Mouse (Mus musculus) myocyte (in vitro differentiated cells): ENCODE data around the gene Scn4a. TPM values are rescaled to one million over a fixed set of nuclear protein-coding genes. Genes with fewer than 3 reads are reported as not detected.

ENCODE experiments used
- H3K27me3 ChIP-seq: one replicate; pipeline ENCODE4 v1.6.1; 2011; ENCODE audit not compliant: control insufficient read depth, insufficient read depth, insufficient read length
- H3K36me3 ChIP-seq: one replicate; pipeline ENCODE4 v1.6.1; 2011; ENCODE audit not compliant: control insufficient read depth, insufficient read depth
- H3K4me2 ChIP-seq: one replicate; pipeline ENCODE4 v1.6.1; 2011; ENCODE audit warnings: low read depth, control low read depth
- H3K4me3 ChIP-seq: one replicate; pipeline ENCODE4 v1.5.1; 2011; ENCODE audit warnings: mild to moderate bottlenecking, control low read depth, moderate library complexity
- H3K79me2 ChIP-seq: one replicate; pipeline ENCODE4 v1.6.1; 2011; ENCODE audit not compliant: control insufficient read depth, insufficient read depth
- H3ac ChIP-seq: one replicate; pipeline ENCODE4 v1.6.1; 2011; ENCODE audit not compliant: control insufficient read depth, insufficient read length
- CEBPB ChIP-seq: IDR thresholded peaks from 2 replicates; pipeline ENCODE4 v1.6.1; 2011; ENCODE audit warnings: mild to moderate bottlenecking, moderate library complexity; ENCODE audit not compliant: poor library complexity, insufficient read depth, severe bottlenecking
- E2F4 ChIP-seq: IDR thresholded peaks from one replicate; pipeline ENCODE4 v1.6.1; 2011; ENCODE audit warnings: mild to moderate bottlenecking, control low read depth, moderate library complexity; ENCODE audit not compliant: insufficient read depth
- MAX ChIP-seq: IDR thresholded peaks from one replicate; pipeline ENCODE4 v1.6.1; 2011; ENCODE audit warnings: low read depth, mild to moderate bottlenecking, control low read depth
- MYOD1 ChIP-seq, 3 experiments: IDR thresholded peaks; one replicate each; pipeline ENCODE4 v1.6.1; 2011; ENCODE audit warnings: control low read depth in 2 of 3, low read depth in 2 of 3, mild to moderate bottlenecking in 2 of 3, moderate library complexity in 1 of 3; ENCODE audit not compliant: insufficient read length in 2 of 3, control insufficient read depth in 1 of 3
- MYOG ChIP-seq, 3 experiments: IDR thresholded peaks; one replicate each; pipeline ENCODE4 v1.6.1; 2011; ENCODE audit warnings: control low read depth in 2 of 3, low read depth in 2 of 3, mild to moderate bottlenecking in 2 of 3; ENCODE audit not compliant: insufficient read length in 2 of 3, control insufficient read depth in 1 of 3, insufficient read depth in 1 of 3
- POLR2A ChIP-seq: IDR thresholded peaks from one replicate; pipeline ENCODE4 v1.6.1; 2011; ENCODE audit warnings: low read depth, mild to moderate bottlenecking, control low read depth, moderate library complexity; ENCODE audit not compliant: insufficient read length
- POLR2AphosphoS2 ChIP-seq: IDR thresholded peaks from one replicate; pipeline ENCODE4 v1.6.1; 2011; ENCODE audit warnings: low read depth, control low read depth; ENCODE audit not compliant: insufficient read length
- REST ChIP-seq: IDR thresholded peaks from one replicate; pipeline ENCODE4 v1.6.1; 2011; ENCODE audit warnings: mild to moderate bottlenecking, control low read depth, moderate library complexity; ENCODE audit not compliant: insufficient read depth, insufficient read length
- SRF ChIP-seq: IDR thresholded peaks from one replicate; pipeline ENCODE4 v1.6.1; 2011; ENCODE audit warnings: low read depth; ENCODE audit not compliant: control insufficient read depth, insufficient read length
- TCF12 ChIP-seq: IDR thresholded peaks from one replicate; pipeline ENCODE4 v1.6.1; 2011; ENCODE audit warnings: mild to moderate bottlenecking, control low read depth; ENCODE audit not compliant: poor library complexity, insufficient read depth, severe bottlenecking
- TCF3 ChIP-seq: IDR thresholded peaks from one replicate; pipeline ENCODE4 v1.6.1; 2011; ENCODE audit warnings: low read depth, control low read depth; ENCODE audit not compliant: insufficient read length
- USF1 ChIP-seq: IDR thresholded peaks from one replicate; pipeline ENCODE4 v1.6.1; 2011; ENCODE audit warnings: low read depth, mild to moderate bottlenecking, control low read depth, moderate library complexity
- polyA plus RNA-seq: library from polyadenylated mRNA; unstranded; fragments of >200 nt; fragmentation: generic; extraction: Trizol; gene quantifications from one replicate; pipeline ENCODE4 v1.2.1, GENCODE M21; 2012; ENCODE audit warnings: missing spikeins

The Scn4a gene
- polyA plus RNA-seq, 1 experiment, result 15.3 TPM

DNA sequence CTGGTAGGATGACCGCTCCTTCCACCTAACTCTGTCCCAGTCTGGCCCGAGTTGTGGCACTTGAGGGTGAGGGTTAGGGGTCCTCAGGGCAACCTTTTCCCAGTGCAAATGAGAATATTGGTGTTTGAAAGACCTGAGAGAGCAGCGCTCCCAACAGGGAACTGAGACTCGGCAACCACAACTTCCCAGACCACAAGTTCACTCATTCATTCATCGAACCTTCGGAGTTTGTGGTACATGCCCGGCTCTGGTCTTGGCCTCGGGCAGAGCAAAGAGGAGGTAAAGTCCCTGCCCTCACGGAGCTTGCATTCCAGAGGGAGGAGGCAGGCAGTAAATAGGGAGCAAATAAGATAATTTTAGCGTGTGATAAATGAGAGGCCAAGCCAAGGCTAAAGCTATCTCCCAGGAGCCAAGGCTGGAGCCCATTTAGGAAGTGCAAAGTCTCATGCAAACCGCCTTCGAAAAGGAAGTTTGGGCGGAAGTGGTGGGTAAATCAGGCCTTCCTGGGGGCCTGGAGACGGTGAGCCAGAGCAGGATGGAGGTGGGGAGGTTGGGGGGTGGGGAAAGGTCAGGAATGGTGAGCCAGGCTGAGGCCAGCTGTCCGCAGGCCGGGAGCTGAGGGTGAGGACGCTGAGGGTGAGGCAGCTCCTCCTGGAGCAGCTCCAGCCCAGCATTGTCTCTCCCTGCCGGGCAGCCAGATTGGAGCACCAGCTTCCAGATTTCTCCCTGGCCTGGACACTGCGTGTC, 2.5 kb upstream of the Scn4a start:
- Histone ChIP-seq H3ac (no peak overlapping the region), H3K36me3 (no peaks in the 10 kb centered on the region), H3K4me2 (peak overlapping the region; percentile 51), H3K79me2 (no peaks in the 10 kb centered on the region), H3K27me3 (no peaks in the 10 kb centered on the region), H3K4me3 (no peak overlapping the region)
- TF ChIP-seq SRF, result no peak
- TF ChIP-seq MYOD1 (IDR thresholded peaks at IDR 0.05; ENCODE audit: control insufficient read depth in 1 of 3, insufficient read length in 2 of 3, low read depth in 2 of 3), result peak in 2 of 3 experiments; percentile 76 to 94
- TF ChIP-seq CEBPB, result no peak
- no peak for TF ChIP-seq POLR2AphosphoS2
- TF ChIP-seq MAX, result no peak
- TF ChIP-seq TCF12, result peak; percentile 5
- no peak for TF ChIP-seq REST
- TF ChIP-seq TCF3, result peak; percentile 59
- TF ChIP-seq MYOG (IDR thresholded peaks at IDR 0.05; ENCODE audit: control insufficient read depth in 1 of 3, insufficient read depth in 1 of 3, insufficient read length in 2 of 3, low read depth in 2 of 3), result peak; percentile 23 to 97 (median 93)
- no peak for TF ChIP-seq E2F4
- TF ChIP-seq POLR2A, result no peak
- TF ChIP-seq USF1, result no peak

DNA sequence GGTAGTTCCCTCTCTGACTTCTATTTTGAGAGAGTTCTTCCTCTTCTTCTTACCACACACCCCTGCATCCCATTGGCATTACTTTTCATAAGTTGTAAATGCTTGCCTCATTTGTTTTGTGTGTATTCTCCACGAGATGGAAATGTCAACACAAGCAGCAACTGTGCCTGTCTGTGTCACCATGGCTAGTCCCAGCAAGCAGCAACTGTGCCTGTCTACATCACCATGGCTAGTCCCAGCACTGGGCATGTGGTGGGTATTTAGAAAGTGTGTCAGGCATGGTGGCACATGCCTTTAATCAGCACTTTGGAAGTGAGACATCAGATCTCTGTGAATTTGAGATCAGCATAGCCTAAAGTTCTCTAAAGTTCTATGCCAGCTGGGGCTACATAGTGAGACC, 1.1 kb upstream of the Scn4a start:
- no peak overlapping the region for H3K4me3 ChIP-seq
- H3ac ChIP-seq, result no peak overlapping the region
- peak overlapping the region; percentile 3 for H3K4me2 ChIP-seq
- no peaks in the 10 kb centered on the region for H3K36me3 ChIP-seq
- TF ChIP-seq MYOG (IDR thresholded peaks at IDR 0.05; ENCODE audit: control insufficient read depth in 1 of 3, insufficient read depth in 1 of 3, insufficient read length in 2 of 3, low read depth in 2 of 3) (peak in 2 of 3 experiments; percentile 24 to 50), MYOD1 (IDR thresholded peaks at IDR 0.05; ENCODE audit: control insufficient read depth in 1 of 3, insufficient read length in 2 of 3, low read depth in 2 of 3) (peak in 2 of 3 experiments; percentile 18 to 59), POLR2AphosphoS2 (no peak), USF1 (no peak), MAX (no peak), CEBPB (no peak), E2F4 (no peak), REST (no peak), TCF3 (no peak), POLR2A (no peak), TCF12 (no peak), SRF (no peak)
- H3K79me2 ChIP-seq, result no peaks in the 10 kb centered on the region
- peaks cover 2% of the 10 kb centered on the region for H3K27me3 ChIP-seq

DNA sequence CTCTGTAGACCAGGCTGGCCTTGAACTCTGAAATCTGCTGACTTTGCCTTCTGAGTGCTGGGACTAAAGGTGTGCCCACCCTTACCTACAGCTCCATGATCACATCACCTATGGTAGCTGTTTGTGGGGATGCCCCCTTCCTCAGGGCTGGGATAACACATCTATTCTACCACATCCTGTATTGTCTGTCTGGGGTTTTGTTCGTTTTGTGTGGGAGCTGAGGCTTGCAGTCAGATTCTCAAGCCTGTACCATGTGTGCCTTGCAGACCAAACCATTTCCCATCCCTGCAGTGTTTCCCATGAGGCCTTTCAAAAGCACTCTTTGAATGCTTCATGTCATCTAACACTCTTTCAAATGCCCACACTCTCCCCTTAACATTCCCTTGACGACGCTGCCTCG, 1.1 kb downstream of the Scn4a start:
- Histone ChIP-seq H3K79me2 (no peaks in the 10 kb centered on the region), H3K4me3 (no peak overlapping the region), H3ac (no peak overlapping the region), H3K27me3 (peaks cover 20% of the 10 kb centered on the region), H3K36me3 (peaks cover 4% of the 10 kb centered on the region), H3K4me2 (no peak overlapping the region)
- TF ChIP-seq MAX, result no peak
- TF ChIP-seq USF1, result no peak
- TF ChIP-seq TCF12, result no peak
- no peak for TF ChIP-seq TCF3
- TF ChIP-seq MYOG (IDR thresholded peaks at IDR 0.05; ENCODE audit: control insufficient read depth in 1 of 3, insufficient read depth in 1 of 3, insufficient read length in 2 of 3, low read depth in 2 of 3), result no peak
- no peak for TF ChIP-seq MYOD1 (IDR thresholded peaks at IDR 0.05; ENCODE audit: control insufficient read depth in 1 of 3, insufficient read length in 2 of 3, low read depth in 2 of 3)
- no peak for TF ChIP-seq POLR2A
- no peak for TF ChIP-seq REST
- TF ChIP-seq CEBPB, result no peak
- no peak for TF ChIP-seq SRF
- TF ChIP-seq POLR2AphosphoS2, result no peak
- no peak for TF ChIP-seq E2F4

DNA sequence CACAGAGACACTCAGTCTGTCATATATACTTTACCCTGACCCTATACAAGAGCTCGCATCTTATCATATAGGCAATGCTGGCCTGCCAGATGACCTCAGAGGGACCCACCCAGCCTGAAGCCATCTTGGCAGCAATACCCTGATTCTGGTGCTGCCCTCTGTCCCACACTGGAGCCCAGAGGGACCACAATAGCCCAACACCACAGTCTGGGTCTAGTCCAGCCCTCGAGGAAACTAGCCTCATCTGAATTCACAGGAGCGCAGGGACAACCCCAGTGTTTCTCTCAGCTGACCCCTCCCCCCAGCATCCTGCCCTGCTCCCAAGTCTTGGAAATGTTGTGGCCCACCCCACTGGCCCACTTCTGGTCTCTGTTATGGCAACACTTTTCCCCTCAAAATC, 1.8 kb downstream of the Scn4a start:
- H3K79me2 ChIP-seq, result no peaks in the 10 kb centered on the region
- TF ChIP-seq CEBPB (no peak), USF1 (no peak), SRF (no peak), POLR2A (no peak)
- no peak overlapping the region for H3ac ChIP-seq
- H3K4me3 ChIP-seq, result no peak overlapping the region
- peak overlapping the region; percentile 65 for H3K4me2 ChIP-seq
- H3K36me3 ChIP-seq, result peaks cover 4% of the 10 kb centered on the region
- peaks cover 25% of the 10 kb centered on the region for H3K27me3 ChIP-seq

DNA sequence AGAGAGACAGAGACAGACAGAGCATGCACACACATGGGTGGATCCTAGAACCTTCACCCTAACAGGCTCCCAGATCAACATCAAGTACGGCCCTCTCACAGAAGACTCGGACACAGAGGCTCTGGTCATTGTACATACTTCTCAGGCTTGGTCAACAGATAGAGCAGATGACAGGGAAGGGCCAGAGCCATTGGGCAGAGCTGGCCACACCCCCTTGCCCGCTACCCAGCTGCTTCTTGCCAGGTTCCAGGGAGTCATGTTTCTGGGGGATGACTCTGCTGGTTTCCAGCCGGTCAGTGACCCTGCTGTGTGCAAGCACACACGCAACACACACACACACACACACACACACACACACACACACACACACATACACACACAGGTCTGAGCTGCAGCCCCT, 2.2 kb downstream of the Scn4a start:
- H3K79me2 ChIP-seq, result no peaks in the 10 kb centered on the region
- peaks cover 25% of the 10 kb centered on the region for H3K27me3 ChIP-seq
- peaks cover 4% of the 10 kb centered on the region for H3K36me3 ChIP-seq
- H3ac ChIP-seq, result no peak overlapping the region
- peak overlapping the region; percentile 65 for H3K4me2 ChIP-seq
- TF ChIP-seq TCF12 (peak; percentile 19), MYOD1 (IDR thresholded peaks at IDR 0.05; ENCODE audit: control insufficient read depth in 1 of 3, insufficient read length in 2 of 3, low read depth in 2 of 3) (peak; percentile 43 to 88 (median 62)), CEBPB (no peak), USF1 (peak; percentile 17), MYOG (IDR thresholded peaks at IDR 0.05; ENCODE audit: control insufficient read depth in 1 of 3, insufficient read depth in 1 of 3, insufficient read length in 2 of 3, low read depth in 2 of 3) (peak; percentile 75 to 92 (median 76))
- H3K4me3 ChIP-seq, result no peak overlapping the region
